Mouse (Mus musculus): ENCODE measurements at regions not wholly inside any gene's neighbourhood (a gene's known extent, or its start where the extent isn't known, plus 50 kb on each side); places are given as distances from the start of the nearest gene placed in this dataset.

GRCm38 (mm10) chr4:31627777-31628176 lies 336.1 kb upstream of the Map3k7 start:
- no peak for DNase-seq

- no peak for DNase-seq
Observed at GRCm38 (mm10) chr4:31638564-31638963, 325.3 kb upstream of the Map3k7 start.

DNA sequence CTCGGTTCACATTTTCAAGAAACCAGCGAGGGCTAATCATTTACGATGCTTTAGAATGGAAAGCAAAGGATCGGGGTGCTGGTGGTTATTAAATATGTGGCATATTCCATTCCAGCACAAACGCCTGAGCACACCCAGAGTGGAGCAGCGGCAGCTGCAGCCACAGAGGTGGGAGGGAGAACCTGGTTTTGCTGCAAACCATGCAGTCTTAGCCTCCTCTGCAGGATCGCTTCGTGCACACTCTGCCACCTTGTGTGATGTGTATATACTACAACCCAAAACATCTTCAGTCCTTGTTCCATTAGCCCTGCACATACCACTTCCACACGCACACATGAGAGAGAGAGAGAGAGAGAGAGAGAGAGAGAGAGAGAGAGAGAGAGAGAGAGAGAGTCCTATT lies 321.7 kb upstream of the Map3k7 start:
- peak; percentile 8 for DNase-seq

GRCm38 (mm10) chr4:31642593-31643290 lies 321.2 kb upstream of the Map3k7 start:
- no peak for DNase-seq

DNA sequence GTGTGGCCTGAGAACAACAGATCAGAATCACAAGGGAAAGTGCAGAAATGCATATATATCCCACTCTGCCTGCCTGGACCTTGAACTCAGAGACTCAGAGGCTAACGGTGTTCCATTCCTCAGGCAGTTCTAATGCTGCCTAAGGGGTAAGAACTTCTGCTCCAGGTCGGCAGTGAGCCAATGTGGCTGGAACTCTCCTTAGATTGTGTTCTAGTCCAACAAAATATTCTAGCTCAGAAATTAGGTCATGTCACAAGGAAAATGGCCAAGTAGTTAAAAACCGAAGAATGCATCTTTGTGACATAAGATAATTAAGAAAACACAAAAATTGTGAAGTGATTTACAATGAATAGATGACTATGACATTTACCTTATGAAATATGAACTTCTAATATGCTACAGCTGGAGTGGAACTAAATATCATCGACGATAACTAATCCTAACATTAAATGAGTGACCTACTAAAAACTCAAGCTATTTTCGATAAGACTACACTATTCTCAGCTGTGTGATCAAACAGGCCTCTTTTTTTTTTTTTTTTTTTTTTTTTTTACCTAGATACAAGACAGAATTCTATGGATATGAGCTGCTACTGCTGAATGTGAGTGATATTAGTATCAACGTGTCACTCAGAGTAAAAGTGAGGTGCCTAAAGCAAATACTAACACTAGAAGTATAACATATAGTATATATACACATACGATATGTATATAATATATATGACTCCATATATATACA lies 315.1 kb upstream of the Map3k7 start:
- peak; percentile 7 for DNase-seq

- DNase-seq: no peak
Observed at GRCm38 (mm10) chr4:31655364-31656106, 308.4 kb upstream of the Map3k7 start.

DNA sequence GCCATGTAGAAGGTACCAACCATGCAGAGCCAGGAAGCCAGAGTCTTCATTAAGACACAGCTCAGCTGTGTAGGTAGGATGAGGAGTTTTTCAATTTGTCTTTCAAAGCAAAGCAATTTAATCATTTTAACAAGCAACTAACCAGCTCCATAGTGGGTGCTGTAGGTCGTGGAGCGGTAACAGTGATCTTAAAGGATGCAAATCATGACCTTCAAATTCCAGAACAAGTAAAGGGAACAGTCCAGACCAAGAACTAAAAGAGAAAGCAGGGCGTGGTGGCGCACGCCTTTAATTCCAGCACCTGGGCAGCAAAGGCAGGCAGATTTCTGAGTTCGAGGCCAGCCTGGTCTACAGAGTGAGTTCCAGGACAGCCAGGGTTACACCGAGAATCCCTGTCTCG lies 307.8 kb upstream of the Map3k7 start:
- no peak for DNase-seq

GRCm38 (mm10) chr4:31658820-31659219 lies 305.1 kb upstream of the Map3k7 start:
- no peak for DNase-seq

- no peak for DNase-seq
Observed at GRCm38 (mm10) chr4:31660896-31661295, 303.0 kb upstream of the Map3k7 start.

DNA sequence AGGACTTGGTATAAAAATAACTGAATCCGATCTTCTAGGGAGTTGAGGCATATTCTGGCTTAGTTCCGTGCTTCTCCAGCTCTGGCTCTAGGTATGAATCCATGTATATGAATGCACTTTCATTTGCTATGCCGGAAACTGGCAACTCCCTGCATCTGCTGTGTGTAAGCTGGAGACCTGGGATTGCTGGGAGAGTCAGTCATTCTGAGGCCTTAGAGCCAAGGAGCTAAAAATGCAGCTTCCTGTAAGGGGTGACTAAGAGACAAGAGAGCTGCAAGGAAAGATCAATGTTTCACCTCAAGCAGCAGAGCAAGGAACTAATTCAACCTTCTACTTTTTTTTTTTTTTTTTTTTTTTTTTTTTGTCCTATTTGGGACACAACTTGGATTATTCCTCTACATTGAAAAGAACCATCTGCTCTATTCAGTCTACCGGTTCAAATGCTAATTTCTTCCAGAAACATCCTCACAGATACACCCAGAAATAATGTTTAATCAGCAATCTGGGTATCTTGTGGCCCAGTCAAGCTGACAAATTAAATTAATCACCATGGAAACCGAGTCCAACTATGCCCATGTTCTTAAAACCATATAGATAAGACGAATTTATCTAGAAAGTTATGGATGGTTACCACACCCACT lies 292.2 kb upstream of the Map3k7 start:
- DNase-seq: no peak

- no peak for DNase-seq
Observed at GRCm38 (mm10) chr4:31672171-31672841, 291.6 kb upstream of the Map3k7 start.

- DNase-seq: no peak
Observed at GRCm38 (mm10) chr4:31672842-31673171, 291.1 kb upstream of the Map3k7 start.

DNA sequence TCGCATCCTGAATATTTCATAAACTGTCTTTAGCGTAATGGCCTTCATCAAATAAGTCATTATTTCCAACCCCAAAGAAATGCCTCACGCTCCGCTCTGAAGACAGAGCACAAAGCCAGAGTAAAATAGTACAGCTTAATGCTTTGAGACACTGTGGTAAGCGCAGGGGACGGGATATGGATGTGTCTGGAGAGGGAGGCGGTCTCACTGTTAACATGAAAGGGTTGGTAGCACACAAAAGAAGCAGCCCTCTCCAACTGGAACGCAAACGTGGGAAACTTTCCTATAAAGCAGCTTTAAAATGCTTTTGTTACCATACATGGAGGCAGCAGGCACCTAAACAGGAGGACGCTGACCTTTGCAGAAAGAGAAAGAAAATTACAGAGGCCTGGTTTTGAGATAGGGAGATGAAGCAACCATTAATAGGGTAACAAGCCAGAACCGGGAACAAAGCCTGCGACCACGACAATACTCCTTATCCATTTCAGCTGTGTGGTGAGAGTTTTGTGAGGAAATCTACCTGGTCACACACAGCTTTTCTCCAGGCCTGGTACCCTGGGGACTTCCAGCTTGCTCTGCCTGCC lies 284.8 kb upstream of the Map3k7 start:
- DNase-seq: no peak

- no peak for DNase-seq
Observed at GRCm38 (mm10) chr4:31680958-31681357, 282.9 kb upstream of the Map3k7 start.

- no peak for DNase-seq
Observed at GRCm38 (mm10) chr4:31689083-31689482, 274.8 kb upstream of the Map3k7 start.

DNA sequence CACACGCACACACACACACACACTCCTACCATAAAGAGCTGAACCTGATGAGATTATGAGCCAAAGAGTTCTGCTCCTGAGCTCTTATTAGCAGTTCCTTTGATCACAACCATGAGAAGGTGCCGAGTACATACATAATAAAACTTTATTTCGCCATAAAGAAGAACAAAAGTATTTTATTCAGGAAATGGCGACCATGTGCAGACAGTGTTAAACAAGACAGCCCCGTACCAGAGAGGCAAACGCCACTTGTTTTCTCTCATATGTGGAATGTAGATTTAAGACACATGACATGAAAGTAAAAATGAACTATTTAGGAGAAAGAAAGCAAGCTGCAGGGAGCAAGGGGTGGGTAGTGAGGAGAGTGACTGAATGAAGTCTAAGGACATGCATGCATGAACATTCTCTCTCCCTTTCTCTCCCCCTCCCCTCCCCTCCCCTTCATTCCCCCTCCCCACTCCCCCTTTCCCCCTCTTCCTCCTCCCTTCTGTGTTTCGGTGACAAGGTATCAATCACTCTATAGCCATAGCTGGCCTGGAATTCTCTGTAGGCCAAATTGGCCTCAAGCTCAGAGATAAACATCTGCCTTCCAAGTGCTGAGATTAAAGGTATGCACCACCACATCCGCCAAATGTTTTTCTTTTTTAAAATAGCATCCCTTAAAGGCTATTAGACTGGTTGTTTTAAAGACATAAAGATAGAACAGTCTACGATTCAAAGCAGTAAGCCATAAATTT lies 266.0 kb upstream of the Map3k7 start:
- no peak for DNase-seq

DNA sequence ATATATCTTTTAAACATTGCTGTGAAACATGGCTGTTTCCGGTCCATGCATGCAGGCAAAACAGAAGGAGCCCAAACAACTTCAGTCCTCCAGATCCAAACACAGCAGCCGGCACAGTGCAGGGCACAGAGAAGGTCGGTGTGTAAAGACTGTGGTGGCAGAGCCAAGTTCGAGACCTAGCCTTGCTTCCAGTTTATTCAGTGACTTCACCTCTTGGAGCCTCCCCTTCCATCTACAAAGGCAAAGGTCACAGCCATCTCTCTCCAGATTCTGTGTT lies 265.5 kb upstream of the Map3k7 start:
- no peak for DNase-seq

DNA sequence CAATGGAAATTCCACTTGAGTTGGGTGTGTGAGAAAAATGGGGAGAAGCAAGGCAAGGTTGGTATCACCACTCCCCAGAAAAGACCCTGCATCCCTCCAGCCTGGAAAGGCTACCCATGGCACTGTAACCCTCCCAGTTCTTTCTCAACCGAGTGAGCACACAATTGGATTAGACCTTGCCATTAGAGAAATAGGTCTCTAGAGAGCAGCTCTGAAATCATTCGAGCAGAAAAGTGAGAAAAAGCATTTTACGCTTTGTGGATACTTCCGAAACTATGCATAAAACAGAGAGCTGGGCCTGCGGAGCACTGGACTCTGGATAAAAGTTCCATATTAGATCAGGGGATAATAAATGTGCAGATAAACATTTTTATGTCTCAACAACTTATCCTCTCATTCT lies 264.6 kb upstream of the Map3k7 start:
- DNase-seq: no peak

GRCm38 (mm10) chr4:31714054-31714651 lies 249.7 kb upstream of the Map3k7 start:
- no peak for DNase-seq

- DNase-seq: no peak
Observed at GRCm38 (mm10) chr4:31723501-31723900, 240.4 kb upstream of the Map3k7 start.

DNA sequence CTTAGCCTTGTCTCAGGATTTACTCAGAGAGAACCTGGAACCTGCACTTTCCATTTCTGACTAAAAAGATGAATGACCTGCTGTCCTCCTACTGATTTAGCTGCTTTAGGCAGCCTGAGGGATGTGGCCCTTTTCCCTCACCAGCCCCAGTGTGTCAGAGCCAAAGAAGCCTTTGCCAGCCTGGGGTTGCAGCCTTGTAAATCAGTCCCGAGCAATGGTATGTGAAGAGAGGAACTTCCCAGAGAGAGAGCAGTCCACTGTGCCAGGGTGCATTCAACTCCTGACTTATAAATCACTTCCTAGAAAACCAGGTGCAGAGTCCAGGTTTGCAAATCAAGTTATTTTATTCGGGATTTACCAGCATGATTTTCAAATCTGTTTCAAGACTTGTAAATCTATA lies 239.5 kb upstream of the Map3k7 start:
- no peak for DNase-seq
